35 mouse cellular contexts compared by ENCODE assay signal in genomic region chr16:50498909-50499308, GRCm38 (mm10).
"Had no signal": no experiment of that assay in that cellular context is flagged by ENCODE, and none has a peak within 500 bp of the region (broad histone marks: within the 10 kb centered on the region; RNA-seq: fewer than 3 reads in every experiment).

No protein-coding gene starts in this region.

- H3K27me3 ChIP-seq: heart, embryonic 12.5 days; heart, embryonic 13.5 days; heart, embryonic 15.5 days; hindbrain, embryonic 12.5 days; hindbrain, embryonic 13.5 days; hindbrain, embryonic 15.5 days; intestine, embryonic 15.5 days; kidney, embryonic 15.5 days had no signal

- H3K9ac ChIP-seq: heart, embryonic 12.5 days; heart, embryonic 13.5 days; heart, embryonic 15.5 days; hindbrain, embryonic 12.5 days; hindbrain, embryonic 13.5 days; hindbrain, embryonic 14.5 days; hindbrain, embryonic 15.5 days; intestine, embryonic 15.5 days; kidney, embryonic 15.5 days had no signal

- ATAC-seq: hindbrain, embryonic 16.5 days; hindbrain, postnatal 0 days; inflammation-experienced regulatory T-cells, adult 6 months; intestine, embryonic 15.5 days; intestine, embryonic 16.5 days; intestine, postnatal 0 days had no signal

- H3K4me1 ChIP-seq: heart, embryonic 10.5 days; heart, embryonic 12.5 days; heart, embryonic 13.5 days; heart, embryonic 15.5 days; hindbrain, embryonic 10.5 days; hindbrain, embryonic 12.5 days; hindbrain, embryonic 13.5 days; hindbrain, embryonic 15.5 days; intestine, embryonic 15.5 days; kidney, embryonic 15.5 days had no signal

- H3K4me2 ChIP-seq: heart, embryonic 11.5 days; heart, embryonic 12.5 days; heart, embryonic 13.5 days; heart, embryonic 15.5 days; hindbrain, embryonic 12.5 days; hindbrain, embryonic 13.5 days; hindbrain, embryonic 14.5 days; hindbrain, embryonic 15.5 days; intestine, embryonic 15.5 days; kidney, embryonic 15.5 days had no signal

- H3K9me3 ChIP-seq: heart, embryonic 10.5 days; heart, embryonic 12.5 days; heart, embryonic 13.5 days; heart, embryonic 15.5 days; hindbrain, embryonic 10.5 days; hindbrain, embryonic 12.5 days; hindbrain, embryonic 13.5 days; hindbrain, embryonic 15.5 days; intestine, embryonic 15.5 days; kidney, embryonic 15.5 days had no signal

- DNase-seq: heart, postnatal 10 days; heart, postnatal 14 days; heart, postnatal 36 days; heart, postnatal 4 days; kidney, adult 11 months; kidney, adult 18-20 months; kidney, adult 2 months; kidney, adult 8-10 months; kidney, adult 9 months; kidney, postnatal 10 days; kidney, postnatal 14 days; kidney, postnatal 25 days; kidney, postnatal 36 days; kidney, postnatal 4 days; layer of hippocampus, adult 9-11 months; layer of hippocampus, postnatal 36 days had no signal

- H3K4me3 ChIP-seq: heart, embryonic 10.5 days; heart, embryonic 12.5 days; heart, embryonic 13.5 days; heart, embryonic 15.5 days; hindbrain, embryonic 10.5 days; hindbrain, embryonic 12.5 days; hindbrain, embryonic 13.5 days; hindbrain, embryonic 15.5 days; intestine, embryonic 15.5 days; kidney, embryonic 15.5 days; layer of hippocampus, adult 2 months had no signal

- H3K36me3 ChIP-seq: heart, embryonic 10.5 days; heart, embryonic 12.5 days; heart, embryonic 13.5 days; heart, embryonic 15.5 days; hindbrain, embryonic 10.5 days; hindbrain, embryonic 12.5 days; hindbrain, embryonic 13.5 days; hindbrain, embryonic 15.5 days; intestine, embryonic 15.5 days; kidney, embryonic 15.5 days had no signal

- H3K27ac ChIP-seq: heart, embryonic 10.5 days; heart, embryonic 13.5 days; heart, embryonic 15.5 days; hindbrain, embryonic 10.5 days; hindbrain, embryonic 12.5 days; hindbrain, embryonic 13.5 days; hindbrain, embryonic 14.5 days; hindbrain, embryonic 15.5 days; hindbrain, postnatal 0 days; intestine, embryonic 15.5 days; kidney, embryonic 15.5 days; kidney, postnatal 0 days; layer of hippocampus, adult 2 months had no signal
